Mouse (Mus musculus): ENCODE data around the gene Abcb6. TPM values are rescaled to one million over a fixed set of nuclear protein-coding genes. Genes with fewer than 3 reads are reported as not detected.

Gene Abcb6
- total and polyA plus RNA-seq, 2 experiments from 2014 or later, result 40.4 to 52.0 TPM

GRCm38 (mm10) chr1:75221538-75221937, 41.3 kb upstream of the Abcb6 start:
- no peaks in the 10 kb centered on the region for H3K9me3 ChIP-seq (ENCODE audit: low read length)
- 84% methylated on average over 3 of the region's 3 CpGs for WGBS
- H3K27me3 ChIP-seq (ENCODE audit: insufficient read depth, low read length), result peaks cover 13% of the 10 kb centered on the region; the same call in 1 of the 2 replicates
- H3K36me3 ChIP-seq (ENCODE audit: insufficient read depth, low read length), result no peaks in the 10 kb centered on the region
- TF ChIP-seq CTCF (IDR thresholded peaks at IDR 0.05; ENCODE audit: low read depth), result no peak
- no peak overlapping the region for H3K9ac ChIP-seq (replicated peaks; ENCODE audit: low read length)
- no peak for DNase-seq (ENCODE audit: low spot score)
- peaks cover 5% of the 10 kb centered on the region for H3K4me1 ChIP-seq (ENCODE audit: insufficient read depth, low read length)
- ATAC-seq, result no peak
- H3K27ac ChIP-seq, result no peak overlapping the region
- H3K4me2 ChIP-seq (ENCODE audit: low read depth, low read length), result no peak overlapping the region
- H3K4me3 ChIP-seq (ENCODE audit: low read length), result no peak overlapping the region

DNA sequence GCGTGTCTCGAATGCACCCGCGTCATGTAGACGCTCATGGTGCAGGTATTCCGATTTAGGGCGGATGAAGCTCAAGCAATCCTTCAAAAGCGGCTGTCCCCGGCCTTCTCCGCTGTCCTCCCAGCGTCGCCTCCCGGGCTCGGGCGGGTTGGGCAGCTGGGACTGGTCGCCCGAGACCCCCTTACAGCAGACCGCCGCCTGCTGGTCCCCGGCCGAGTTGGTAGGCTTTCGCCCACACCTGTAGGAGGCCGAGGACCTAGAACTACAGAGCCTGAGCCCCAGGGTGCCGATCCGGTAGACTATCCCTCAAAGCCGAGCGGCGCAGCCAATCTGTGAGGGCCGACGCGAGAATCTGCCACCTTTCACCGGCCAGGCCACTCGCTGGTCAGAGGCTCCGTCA, 39.3 kb upstream of the Abcb6 start, which contains the start of gene Tuba4a:
TSS of gene Tuba4a (minus strand) at position 335 of the 400 bp plus-strand sequence.
- peak within 1 kb of the TSS; percentile 62 for H3K9ac ChIP-seq (replicated peaks; ENCODE audit: low read length)
- DNase-seq (ENCODE audit: low spot score) (peak; percentile 41), ATAC-seq (peak; percentile 54)
- H3K36me3 ChIP-seq (ENCODE audit: insufficient read depth, low read length), result peaks cover 8% of the 10 kb centered on the region
- H3K4me3 ChIP-seq (ENCODE audit: low read length), result peak within 1 kb of the TSS; percentile 46
- peaks cover 13% of the 10 kb centered on the region; the same call in 1 of the 2 replicates for H3K27me3 ChIP-seq (ENCODE audit: insufficient read depth, low read length)
- peak within 1 kb of the TSS; percentile 55; the same call in 1 of the 2 replicates for H3K27ac ChIP-seq
- H3K9me3 ChIP-seq (ENCODE audit: low read length), result no peaks in the 10 kb centered on the region
- peak within 1 kb of the TSS; percentile 74 for H3K4me2 ChIP-seq (ENCODE audit: low read depth, low read length)
- peaks cover 5% of the 10 kb centered on the region for H3K4me1 ChIP-seq (ENCODE audit: insufficient read depth, low read length)
- peak; percentile 55 for TF ChIP-seq CTCF (IDR thresholded peaks at IDR 0.05; ENCODE audit: low read depth)
- under 1% methylated on average over 34 of the region's 34 CpGs for WGBS

- ATAC-seq (peak; percentile 87), DNase-seq (ENCODE audit: low spot score) (peak; percentile 91)
- peak overlapping the region; percentile 62 for H3K9ac ChIP-seq (replicated peaks; ENCODE audit: low read length)
- WGBS, result under 1% methylated on average over 24 of the region's 24 CpGs
- peaks cover 12% of the 10 kb centered on the region for H3K36me3 ChIP-seq (ENCODE audit: insufficient read depth, low read length)
- peak overlapping the region; percentile 55; the same call in 1 of the 2 replicates for H3K27ac ChIP-seq
- peaks cover 13% of the 10 kb centered on the region; the same call in 1 of the 2 replicates for H3K27me3 ChIP-seq (ENCODE audit: insufficient read depth, low read length)
- peak overlapping the region; percentile 46 for H3K4me3 ChIP-seq (ENCODE audit: low read length)
- no peaks in the 10 kb centered on the region for H3K9me3 ChIP-seq (ENCODE audit: low read length)
- peak overlapping the region; percentile 74 for H3K4me2 ChIP-seq (ENCODE audit: low read depth, low read length)
- peaks cover 5% of the 10 kb centered on the region for H3K4me1 ChIP-seq (ENCODE audit: insufficient read depth, low read length)
- no peak for TF ChIP-seq CTCF (IDR thresholded peaks at IDR 0.05; ENCODE audit: low read depth)
These were observed 38.9 kb upstream of the Abcb6 start for GRCm38 (mm10) chr1:75219078-75219477.

- no peaks in the 10 kb centered on the region for H3K9me3 ChIP-seq (ENCODE audit: low read length)
- peaks cover 13% of the 10 kb centered on the region; the same call in 1 of the 2 replicates for H3K27me3 ChIP-seq (ENCODE audit: insufficient read depth, low read length)
- peak overlapping the region; percentile 62 for H3K9ac ChIP-seq (replicated peaks; ENCODE audit: low read length)
- H3K4me3 ChIP-seq (ENCODE audit: low read length), result peak overlapping the region; percentile 46
- H3K4me2 ChIP-seq (ENCODE audit: low read depth, low read length), result peak overlapping the region; percentile 74
- ATAC-seq (peak; percentile 51), DNase-seq (ENCODE audit: low spot score) (peak; percentile 11)
- 3% methylated on average over 38 of the region's 38 CpGs for WGBS
- peaks cover 18% of the 10 kb centered on the region for H3K36me3 ChIP-seq (ENCODE audit: insufficient read depth, low read length)
- H3K4me1 ChIP-seq (ENCODE audit: insufficient read depth, low read length), result peaks cover 5% of the 10 kb centered on the region
- peak overlapping the region; percentile 43; the same call in 1 of the 2 replicates for H3K27ac ChIP-seq
- no peak for TF ChIP-seq CTCF (IDR thresholded peaks at IDR 0.05; ENCODE audit: low read depth)
These were observed 38.2 kb upstream of the Abcb6 start for GRCm38 (mm10) chr1:75218227-75219001.

DNA sequence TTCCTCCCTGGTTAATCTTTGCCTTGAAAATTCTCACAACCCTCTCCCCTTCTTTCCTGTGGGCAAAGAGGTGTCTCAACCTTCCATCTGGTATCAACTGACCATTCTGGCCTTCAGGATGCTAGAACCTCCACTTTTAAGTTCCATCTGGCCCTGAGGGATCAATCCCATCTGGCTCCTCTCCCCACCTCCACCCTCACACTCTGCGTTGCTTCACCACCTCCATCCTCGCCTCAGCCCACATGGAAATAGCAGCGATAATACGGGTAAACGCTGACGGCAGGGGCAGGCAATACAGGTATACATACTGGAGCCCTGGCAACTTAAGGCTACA, 37.7 kb upstream of the Abcb6 start:
- no peak for DNase-seq (ENCODE audit: low spot score)
- peak overlapping the region; percentile 74 for H3K4me2 ChIP-seq (ENCODE audit: low read depth, low read length)
- TF ChIP-seq CTCF (IDR thresholded peaks at IDR 0.05; ENCODE audit: low read depth), result no peak
- H3K4me3 ChIP-seq (ENCODE audit: low read length), result peak overlapping the region; percentile 46
- peak overlapping the region; percentile 62; the same call in 1 of the 2 replicates for H3K9ac ChIP-seq (replicated peaks; ENCODE audit: low read length)
- peaks cover 13% of the 10 kb centered on the region; the same call in 1 of the 2 replicates for H3K27me3 ChIP-seq (ENCODE audit: insufficient read depth, low read length)
- H3K9me3 ChIP-seq (ENCODE audit: low read length), result no peaks in the 10 kb centered on the region
- no peak overlapping the region for H3K27ac ChIP-seq
- ATAC-seq, result peak; percentile 3; the same call in 1 of the 2 replicates
- peaks cover 23% of the 10 kb centered on the region for H3K36me3 ChIP-seq (ENCODE audit: insufficient read depth, low read length)
- 6% methylated on average over 6 of the region's 6 CpGs for WGBS
- H3K4me1 ChIP-seq (ENCODE audit: insufficient read depth, low read length), result peaks cover 5% of the 10 kb centered on the region

- ATAC-seq (no peak), DNase-seq (ENCODE audit: low spot score) (no peak)
- Histone ChIP-seq H3K27ac (no peak overlapping the region), H3K9me3 (ENCODE audit: low read length) (no peaks in the 10 kb centered on the region), H3K36me3 (ENCODE audit: insufficient read depth, low read length) (peaks cover 28% of the 10 kb centered on the region), H3K4me1 (ENCODE audit: insufficient read depth, low read length) (peaks cover 6% of the 10 kb centered on the region), H3K9ac (replicated peaks; ENCODE audit: low read length) (no peak overlapping the region), H3K4me2 (ENCODE audit: low read depth, low read length) (0 out of 2 replicates have a peak overlapping the region, but pooled peaks have one; percentile 74), H3K27me3 (ENCODE audit: insufficient read depth, low read length) (peaks cover 13% of the 10 kb centered on the region; the same call in 1 of the 2 replicates), H3K4me3 (ENCODE audit: low read length) (no peak overlapping the region)
- TF ChIP-seq CTCF (IDR thresholded peaks at IDR 0.05; ENCODE audit: low read depth), result no peak
- WGBS, result 73% methylated on average over 13 of the region's 13 CpGs
These were observed 36.8 kb upstream of the Abcb6 start for GRCm38 (mm10) chr1:75216797-75217585.
